Mouse (Mus musculus) naive thymus-derived CD4-positive, alpha-beta T cell, adult 5 months (primary cell): ENCODE measurements around the gene Gm5152. TPM values are rescaled to one million over a fixed set of nuclear protein-coding genes. Genes with fewer than 3 reads are reported as not detected.

Experiments used
- polyA plus RNA-seq: library from polyadenylated mRNA; unstranded; fragments of 100-300 nt; shearing (Covaris generic); gene quantifications from one replicate; pipeline ENCODE4 v1.2.1, GENCODE M21; 2017

Gm5152 gene
- polyA plus RNA-seq: not detected

GRCm38 (mm10) chr5:10246426-10246825 lies at the start of gene Gm5152:
Gene Gm5152, minus strand, starts transcription at chr5:10246526.

